Mouse (Mus musculus) kidney, postnatal 4 days (tissue): ENCODE measurements around the gene Dhx57.
"Not testable (repeated sequence)": the region's sequence is repeated elsewhere in the genome, so short reads cannot be mapped to it uniquely, and the experiment has no call there.

ENCODE experiments used
- DNase-seq, 2 experiments: peaks; one replicate each; pipeline ENCODE4 v3.0.0; 2021; ENCODE audit warnings: mixed read lengths in 2 of 2

Gene Dhx57

DNA sequence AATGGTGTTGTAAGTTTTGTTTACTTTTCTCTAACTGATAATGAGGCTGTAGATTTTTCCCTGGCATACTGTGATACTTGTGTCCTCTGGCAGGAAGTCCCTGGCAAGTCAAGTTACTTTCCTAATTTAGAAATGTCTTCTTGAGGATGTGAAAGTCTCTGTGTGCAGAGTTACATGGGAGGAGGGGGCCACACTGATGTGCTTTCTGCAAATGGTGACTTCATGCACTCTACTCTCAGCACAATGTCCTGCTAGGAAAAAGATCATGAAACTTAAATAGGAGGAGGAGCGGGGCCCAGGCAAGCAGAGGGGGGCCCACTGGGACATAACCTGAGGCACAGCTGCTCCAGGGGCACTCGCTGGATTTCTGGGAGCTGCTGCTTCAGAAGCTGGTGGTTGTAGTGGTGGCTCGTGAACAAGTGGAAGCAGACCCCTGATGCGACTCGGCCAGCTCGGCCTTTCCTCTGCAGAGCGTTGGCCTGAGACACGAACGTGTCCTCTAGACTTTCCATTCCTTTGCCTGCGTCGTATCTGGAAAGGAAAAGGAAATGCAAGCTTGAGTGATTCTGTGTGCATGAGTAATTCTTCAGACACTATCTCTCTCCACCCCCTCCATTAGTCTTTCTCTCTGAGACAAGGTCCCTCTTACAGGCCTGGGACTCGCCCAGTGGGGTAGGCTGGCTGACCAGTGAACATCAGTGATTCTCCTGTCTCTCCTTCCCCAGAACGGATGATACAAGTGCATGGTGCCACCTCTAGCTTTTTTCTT lies 37.3 kb downstream of the Dhx57 start:
- peak; percentile 7 to 17 for DNase-seq

DNA sequence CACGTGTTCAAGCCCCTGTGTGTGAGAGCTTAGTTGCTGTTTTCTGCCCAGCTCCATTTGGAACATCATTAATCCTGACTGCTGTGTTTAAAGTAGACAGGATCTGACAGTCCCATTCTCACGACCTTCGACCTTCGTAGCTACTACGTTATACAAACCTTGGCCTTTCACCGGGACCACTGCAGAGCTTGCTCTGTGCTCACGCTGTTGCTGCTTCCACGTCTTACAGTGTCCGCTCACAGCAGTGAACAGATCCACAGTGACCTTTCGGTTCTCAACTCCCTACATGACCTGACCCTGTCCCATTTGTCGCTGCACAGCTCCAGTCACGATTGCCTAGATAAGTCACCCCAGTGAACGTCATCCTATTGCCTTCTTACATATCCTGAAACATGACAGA lies 47.2 kb downstream of the Dhx57 start:
- no peak for DNase-seq

DNA sequence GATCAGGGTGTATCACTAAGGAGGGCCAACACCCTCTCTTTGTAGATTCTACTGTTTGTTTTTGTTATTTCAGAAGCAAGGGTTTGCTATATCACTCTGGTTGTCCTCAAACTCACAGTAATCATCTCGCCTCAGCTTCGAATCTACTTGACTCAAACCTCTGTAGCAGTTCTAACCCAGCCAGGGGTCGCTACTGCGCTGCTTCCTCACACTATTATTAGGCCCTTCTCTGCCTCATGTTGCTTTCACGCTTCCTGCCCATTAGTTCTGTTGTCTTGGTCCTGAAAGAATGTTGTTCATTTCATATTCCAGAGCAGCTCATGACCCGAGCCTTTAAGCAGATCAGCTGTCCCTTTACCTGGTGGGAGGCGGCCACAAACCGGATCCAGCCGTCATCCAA lies 48.7 kb downstream of the Dhx57 start:
- DNase-seq: no peak

DNA sequence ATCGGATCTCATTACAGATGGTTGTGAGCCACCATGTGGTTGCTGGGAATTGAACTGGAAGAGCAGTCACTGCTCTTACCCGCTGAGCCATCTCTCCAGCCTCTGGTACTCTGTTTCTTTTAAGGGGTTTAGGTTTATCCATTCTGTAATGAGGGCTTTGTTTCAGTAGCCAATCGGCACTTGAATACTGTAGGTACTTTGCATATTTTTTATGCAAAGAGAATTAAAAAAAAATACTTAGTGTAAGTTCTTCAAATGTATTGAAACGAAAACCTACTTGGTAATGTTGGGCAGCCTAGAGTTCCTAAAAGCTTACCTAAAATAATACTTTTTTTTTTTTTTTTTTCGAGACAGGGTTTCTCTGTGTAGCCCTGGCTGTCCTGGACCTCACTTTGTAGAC lies 52.8 kb downstream of the Dhx57 start:
- DNase-seq: no peak

DNA sequence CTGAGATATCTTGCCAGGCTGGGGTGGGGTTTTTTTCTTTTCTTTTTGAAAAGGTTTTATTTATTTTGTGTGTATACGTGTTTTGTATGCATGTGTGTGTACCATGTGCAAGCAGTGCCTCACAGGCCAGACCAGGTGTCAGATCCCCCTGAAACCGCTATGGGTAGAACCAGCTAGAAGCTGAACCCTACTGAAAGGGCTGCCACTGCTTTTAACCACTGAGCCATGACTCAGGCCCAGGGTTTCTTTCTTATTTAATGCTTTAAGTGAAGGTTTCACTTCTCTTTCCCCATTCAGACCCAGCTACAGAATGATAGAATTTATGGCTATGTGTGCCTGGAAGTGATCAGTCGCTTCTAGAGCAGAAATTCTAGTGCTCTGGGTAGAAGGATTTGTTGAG lies 53.5 kb downstream of the Dhx57 start:
- DNase-seq: no peak

DNA sequence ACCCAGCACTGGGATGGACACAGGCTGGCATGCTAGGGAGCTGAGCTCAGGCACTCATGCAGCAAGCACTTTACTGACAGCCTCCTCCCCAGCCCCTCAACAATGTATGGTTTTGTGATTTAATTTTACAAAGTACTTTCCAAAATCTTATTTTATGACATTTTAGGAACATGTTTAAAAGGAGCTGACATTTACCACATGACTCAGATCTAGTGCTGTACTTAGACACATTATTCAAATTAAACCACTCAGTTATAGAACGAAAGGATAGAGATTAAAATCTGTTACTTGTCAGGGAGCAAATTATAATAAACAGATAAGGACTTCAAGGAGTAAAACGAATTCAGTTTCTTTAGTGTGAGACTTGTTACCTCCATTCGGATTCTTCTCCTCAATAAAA lies 54.8 kb downstream of the Dhx57 start:
- DNase-seq: no peak

DNA sequence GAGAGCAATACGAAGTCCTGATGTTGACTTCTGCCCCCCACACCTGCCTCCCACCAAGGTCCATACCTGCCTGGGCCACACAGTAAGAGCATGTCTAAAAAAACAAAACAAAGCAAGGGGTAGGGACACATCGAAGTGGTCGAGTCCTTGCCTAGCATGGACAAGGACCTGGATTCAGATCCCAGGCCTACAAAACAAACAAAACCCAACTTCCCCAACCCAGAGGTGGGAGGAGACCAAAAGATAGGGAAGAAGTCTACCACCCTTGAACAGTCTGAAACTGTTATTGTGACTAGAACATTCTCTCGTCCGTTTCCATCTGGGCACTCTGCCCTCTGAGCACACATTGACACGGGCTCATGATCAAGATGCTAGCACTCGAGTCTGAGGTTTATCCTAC lies 55.9 kb downstream of the Dhx57 start:
- DNase-seq: no peak

DNA sequence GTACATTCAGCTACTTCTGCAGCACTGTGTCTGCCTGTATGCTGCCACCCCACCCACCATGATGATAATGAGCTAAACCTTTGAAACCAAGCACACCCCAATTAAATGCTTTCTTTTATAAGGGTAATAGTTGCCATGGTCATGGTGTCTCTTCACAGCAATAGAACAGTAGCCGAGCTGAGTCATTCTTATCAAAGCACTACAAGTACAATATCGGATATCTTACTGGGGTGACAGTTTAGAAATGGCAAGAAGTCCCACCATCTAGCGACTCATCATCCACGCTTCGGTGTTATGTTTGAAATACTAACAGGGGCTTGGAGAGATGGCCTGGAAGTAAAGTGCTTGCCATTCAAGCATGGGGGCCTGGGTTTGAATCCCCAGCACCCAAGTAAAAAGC lies 56.4 kb downstream of the Dhx57 start:
- DNase-seq: no peak

DNA sequence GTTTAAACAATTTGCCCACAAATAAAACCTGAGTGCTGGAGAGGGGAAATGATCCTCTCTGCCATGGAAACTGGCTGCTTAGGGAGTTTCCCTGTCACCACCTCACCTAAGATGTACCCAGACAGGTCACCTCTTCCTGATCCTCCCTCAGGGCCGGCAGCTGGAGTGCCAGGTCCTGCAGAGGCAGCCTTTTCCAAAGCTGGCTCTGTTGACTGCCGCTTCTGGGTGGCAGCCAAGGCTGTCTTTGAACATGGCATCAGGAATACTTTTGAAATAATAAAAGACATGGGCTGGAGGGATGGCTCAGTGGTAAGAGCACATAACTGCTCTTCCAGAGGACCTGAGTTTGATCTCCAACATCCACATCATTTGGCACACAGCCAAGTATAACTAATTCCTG lies 60.9 kb downstream of the Dhx57 start:
- no peak for DNase-seq

DNA sequence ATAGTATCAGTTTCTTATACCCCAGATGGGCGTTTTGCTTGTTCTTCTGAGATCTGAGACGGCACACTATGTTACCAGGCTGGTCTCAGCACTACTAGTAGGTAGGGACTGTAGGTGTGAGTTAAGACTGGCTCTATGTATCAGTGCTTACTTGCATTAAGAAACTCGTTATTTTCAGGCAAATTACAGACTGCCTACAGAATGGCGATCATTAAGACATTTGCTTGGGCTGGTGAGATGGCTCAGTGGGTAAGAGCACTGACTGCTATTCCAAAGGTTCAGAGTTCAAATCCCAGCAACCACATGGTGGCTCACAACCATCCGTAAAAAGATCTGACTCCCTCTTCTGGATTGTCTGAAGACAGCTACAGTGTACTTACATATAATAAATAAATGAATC lies 65.1 kb downstream of the Dhx57 start:
- not testable (repeated sequence) for DNase-seq

DNA sequence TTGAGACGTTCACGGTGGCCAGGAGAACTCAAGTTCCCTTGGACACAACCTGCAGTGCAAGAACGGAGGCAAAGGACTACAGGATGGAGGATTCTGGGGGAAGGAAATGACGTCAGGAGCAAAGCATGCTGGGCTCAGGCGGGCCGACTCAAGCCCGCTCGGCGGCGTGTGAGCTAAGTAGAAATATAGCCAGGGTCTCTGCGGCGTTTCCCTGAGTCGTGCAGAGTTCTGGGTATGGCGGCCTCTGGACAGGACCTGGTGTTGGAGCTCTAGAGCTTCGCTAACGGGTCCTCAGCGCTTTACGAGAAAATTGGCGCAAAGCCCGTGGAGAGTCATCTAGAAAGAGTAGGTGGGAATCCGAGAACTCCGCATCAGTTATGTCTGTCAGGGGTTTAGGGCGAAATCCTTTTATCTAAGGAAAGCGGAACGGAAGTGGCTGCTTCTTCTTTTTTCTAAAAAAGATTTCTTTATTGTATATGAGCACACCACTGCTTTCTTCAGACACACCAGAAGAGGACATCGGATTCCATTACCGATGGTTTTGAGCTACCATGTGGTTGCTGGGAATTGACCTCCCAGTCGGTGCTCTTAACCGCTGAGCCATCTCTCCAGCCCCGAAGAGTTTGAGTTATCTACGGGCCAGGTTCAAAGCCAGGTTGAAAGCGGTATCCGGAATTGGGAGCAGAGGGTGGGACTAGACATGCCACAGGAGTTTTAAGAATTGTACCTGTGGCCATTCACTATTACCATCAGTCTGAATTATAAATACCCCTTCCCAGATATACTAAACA lies 65.8 kb downstream of the Dhx57 start, which contains the start of gene Gemin6:
Gene Gemin6 (plus strand): TSS at position 116 of the 791 bp plus-strand sequence.
- peak; percentile 85 to 91 for DNase-seq

DNA sequence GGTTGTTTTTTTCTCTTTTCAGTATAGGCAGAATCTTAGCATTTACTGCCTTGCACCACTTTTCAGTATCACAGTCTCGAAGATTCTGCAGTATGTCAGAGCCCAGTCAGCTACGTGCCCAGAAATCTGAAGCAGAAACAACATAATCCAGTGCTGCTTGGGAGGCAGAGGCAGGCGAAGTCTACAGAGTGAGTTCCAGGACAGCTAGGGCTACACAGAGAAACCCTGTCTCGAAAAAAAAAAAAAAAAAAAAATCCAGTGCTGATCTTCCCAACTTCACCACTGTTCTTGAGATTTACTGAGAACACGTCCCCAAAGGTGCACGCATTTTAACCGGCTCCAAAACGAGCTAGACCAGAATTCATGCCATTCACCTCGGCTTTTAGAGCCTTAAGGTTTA lies 66.4 kb downstream of the Dhx57 start:
- DNase-seq: peak in 1 of 2 experiments; percentile 10

DNA sequence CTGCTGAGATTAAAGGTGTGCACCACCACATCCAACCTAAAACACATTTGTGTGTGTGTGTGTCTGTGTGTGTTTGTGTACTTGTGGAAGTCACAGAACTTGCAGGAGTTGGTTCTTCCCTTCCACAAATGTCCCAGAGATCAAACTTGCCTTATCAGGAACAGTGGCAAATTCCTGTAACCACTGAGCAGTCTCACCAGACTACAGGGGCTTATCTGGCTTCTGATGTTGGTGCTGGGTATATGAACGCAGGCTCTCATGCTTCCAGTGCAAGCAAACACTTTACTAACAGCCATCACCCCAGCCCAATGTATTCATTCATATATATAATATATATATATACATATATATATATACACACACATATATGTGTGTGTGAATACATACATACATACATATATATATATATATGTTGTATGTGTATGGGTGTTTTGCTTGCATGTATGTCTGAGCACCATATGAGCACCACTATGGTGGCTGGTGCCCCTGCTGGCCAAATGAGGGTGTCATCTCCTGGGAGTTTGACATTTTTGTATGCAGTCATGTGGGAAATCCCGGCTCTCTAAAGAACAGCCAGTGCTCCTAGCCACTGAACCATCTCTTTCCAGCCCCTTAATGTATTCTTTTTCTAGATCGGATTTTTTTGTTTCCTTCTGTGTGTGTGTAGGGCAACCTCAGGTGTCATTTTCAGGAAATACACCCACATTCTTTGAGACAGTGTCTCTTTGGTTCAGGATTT lies 68.2 kb downstream of the Dhx57 start:
- DNase-seq: peak; percentile 42 to 49

DNA sequence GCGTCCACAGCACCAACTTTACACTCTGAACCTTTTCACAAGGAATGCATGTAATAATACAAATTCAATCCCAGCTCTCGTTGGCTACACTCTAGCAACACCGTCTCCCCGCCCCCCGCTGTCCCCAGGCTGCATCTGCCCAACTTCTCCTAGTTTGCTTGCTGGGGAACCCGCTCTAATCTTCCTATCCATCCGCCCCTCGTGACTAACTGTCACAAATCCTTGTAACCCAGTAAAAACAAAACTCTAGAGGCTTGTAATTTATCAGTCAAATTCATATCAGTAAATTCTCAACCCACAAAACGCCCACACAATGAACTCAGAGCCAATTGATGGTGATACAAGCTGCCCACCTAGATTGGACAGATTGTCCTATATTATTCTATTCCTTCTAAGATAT lies 69.1 kb downstream of the Dhx57 start:
- no peak for DNase-seq

DNA sequence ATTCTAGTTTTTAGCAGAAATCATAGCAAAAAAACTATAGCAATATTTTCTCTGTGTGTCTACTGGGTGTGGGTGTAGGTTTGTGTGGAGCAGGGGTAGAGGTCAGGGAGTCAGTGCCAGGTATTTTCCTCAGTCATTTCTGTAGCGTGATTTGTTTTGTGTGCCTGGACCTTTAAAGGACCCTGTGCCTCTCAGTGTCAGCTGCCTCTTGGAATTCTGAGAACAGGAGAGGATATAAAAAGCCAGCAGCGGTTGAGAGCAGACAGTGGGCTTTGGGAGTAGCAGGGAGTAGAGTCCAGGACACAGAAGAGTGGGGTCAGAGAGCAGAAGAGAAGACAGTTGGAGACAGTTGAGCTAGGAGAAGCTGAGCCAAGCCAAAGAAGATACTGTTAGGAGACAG lies 70.1 kb downstream of the Dhx57 start:
- no peak for DNase-seq

DNA sequence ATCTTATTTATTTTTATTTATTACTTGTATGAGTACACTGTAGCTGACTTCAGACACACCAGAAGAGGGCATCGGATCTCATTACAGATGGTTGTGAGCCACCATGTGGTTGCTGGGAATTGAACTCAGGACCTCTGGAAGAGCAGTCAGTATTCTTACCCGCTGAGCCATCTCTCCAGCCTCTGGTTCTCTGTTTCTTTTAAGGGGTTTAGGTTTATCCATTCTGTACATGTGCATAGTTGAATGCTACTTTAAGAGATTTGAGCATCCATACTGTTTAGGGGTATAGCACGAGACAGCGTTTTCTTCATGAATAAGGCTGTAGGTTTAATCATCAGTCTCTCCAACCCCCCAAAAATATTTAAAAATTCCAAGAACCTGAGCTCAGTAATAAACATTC lies 76.3 kb downstream of the Dhx57 start:
- not testable (repeated sequence) for DNase-seq

DNA sequence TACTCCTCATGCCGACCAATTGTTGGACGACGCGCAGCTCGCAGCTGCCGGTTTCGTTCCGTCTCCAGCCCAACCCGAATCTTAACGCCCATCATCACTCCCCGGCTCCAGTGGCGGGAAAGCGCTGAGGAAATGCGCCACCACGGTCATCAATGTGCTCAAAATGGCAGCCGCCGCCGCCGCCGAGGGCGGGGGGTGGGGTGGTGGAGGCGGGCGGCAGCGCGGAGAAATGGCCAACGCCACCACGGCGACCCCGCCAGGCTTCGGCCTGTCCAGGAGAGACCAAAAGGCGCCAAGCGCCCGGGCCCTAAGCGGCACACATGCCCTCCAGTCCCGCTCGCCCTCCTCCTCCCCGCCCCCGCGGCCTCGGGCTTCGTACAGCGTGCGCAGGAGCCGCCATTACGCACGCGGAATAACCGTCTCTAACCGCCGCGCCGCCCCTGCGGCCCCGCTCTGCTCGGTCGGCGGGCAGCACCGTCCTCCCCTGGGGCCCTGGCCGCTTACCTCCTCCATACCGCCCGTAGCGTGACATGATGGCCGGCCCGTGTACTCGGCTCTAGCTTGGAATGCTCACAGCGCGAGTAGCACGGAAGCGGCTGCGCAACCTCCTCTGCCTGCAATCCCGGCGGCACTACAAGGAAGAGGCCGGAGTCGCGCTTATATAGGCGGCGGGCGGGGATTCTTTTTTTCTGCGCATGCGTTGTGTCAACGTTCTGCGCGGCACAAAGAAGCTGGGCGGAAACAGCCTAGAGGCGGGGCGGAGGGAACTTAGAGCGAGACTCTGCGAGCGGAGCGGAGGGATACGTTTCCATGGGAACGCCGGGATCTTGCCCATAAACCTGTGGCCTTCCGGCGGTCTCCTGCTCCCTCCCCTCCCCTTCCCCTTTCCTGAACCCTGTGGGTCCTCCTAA lies 83.3 kb downstream of the Dhx57 start, which contains the start of the genes Srsf7 and Ttc39d:
Gene Srsf7 (minus strand): TSS at position 637 of the 911 bp plus-strand sequence.
Gene Ttc39d (plus strand): TSS at position 790 of the 911 bp plus-strand sequence.
- DNase-seq: peak; percentile 99

DNA sequence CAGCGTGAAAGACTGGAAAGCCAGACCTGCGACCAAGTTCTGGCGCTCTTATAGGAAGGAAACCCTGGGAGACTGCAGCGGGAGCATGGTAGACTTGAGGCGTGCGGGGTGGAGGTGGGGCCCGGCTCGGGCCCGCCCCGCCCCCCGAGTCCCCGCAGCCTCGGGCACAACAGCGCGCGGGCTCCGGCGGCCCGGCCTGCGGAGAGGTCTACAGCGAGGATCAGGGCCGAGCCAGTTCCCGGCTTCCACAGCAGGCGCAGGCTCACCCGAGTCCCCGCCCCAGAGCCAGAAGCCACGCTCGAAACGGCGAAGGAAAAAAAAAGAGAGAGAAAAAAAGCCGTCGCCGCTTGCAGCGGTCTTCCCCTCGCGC lies 84.0 kb downstream of the Dhx57 start:
- peak in 1 of 2 experiments; percentile 82 for DNase-seq

DNA sequence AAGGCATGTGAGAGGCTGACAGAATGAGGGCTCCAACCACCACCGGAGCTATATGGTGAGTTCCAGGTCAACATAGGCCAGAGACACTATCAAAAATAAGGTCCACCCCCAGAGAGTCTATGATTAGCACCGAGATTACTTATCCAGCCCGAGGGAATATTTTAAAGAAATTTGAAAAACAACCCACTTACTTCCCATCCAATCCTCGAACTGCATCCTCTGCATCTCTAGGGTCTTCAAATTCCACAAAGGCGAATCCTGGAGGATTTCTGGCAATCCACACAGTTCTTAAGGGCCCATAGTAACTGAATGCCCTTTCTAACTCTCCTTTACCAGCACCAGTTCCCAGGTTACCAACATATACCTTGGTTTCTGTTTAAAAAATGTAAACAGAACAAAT lies 84.6 kb downstream of the Dhx57 start:
- no peak for DNase-seq

DNA sequence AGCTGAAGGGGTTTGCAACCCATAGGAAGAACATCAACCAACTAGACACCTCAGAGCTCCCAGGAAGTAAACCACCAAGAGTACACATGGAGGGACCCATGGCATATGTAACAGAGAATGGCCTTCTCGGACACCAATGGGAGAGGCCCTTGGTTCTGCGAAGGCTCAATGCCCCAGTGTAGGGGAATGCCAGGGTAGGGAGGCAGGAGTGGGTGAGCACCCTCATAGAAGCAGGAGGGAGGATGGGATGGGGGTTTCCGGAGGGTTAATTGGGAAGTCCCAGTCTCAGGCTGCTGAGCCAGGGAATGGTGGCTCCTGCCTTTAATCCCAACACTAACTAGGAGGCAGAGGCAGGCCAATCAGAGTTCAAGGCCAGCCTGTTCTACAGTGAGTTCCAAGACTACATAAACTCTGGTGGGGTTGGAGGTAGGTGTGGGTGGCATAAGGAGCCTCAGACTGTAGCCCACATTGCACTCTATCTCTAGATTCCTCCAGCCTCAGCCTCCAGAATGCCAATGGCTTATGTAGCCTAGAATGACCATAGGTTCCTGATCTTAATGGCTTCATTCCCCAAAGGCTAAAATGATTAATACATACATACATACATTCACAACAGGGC lies 91.0 kb downstream of the Dhx57 start:
- DNase-seq: no peak

DNA sequence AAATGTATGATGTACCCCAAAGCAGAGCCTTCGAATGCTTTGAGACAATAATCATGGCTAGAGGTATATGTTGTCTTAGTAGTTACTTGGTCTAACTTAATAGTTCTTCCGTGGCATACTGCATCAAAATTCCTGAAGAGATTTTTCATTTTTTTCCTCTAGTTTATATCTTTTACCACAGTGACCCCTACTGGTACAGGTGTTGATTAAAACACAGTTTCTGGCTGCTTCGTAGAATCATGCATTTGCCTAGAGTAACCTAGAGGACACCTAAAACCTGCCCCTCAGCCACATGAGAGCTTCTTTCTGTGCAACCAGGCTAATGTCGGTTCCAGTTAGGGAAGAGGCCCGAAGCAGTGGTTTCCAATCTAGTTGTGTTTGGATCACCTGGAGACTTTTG lies 97.2 kb downstream of the Dhx57 start:
- no peak for DNase-seq
